Mouse (Mus musculus) stomach, embryonic 14.5 days (tissue): ENCODE results near the gene Rasgef1b. TPM values are rescaled to one million over a fixed set of nuclear protein-coding genes. Genes with fewer than 3 reads are reported as not detected.

Source experiments
- ATAC-seq: fragments of 200-750 bp; cut with Nextera tagmentation; 2 replicates; pipeline ENCODE4 v1.8.0; 2017; ENCODE audit warnings: low read depth, moderate TSS enrichment; ENCODE audit not compliant: insufficient number of reproducible peaks, insufficient read depth, low FRiP score
- H3K27ac ChIP-seq: fragments of 300-500 bp; sonication (generic); 2 replicates; pipeline ENCODE4 v1.5.1; 2014; ENCODE audit warnings: mild to moderate bottlenecking, low read length, moderate library complexity, mixed read lengths
- H3K27me3 ChIP-seq: fragments of 300-500 bp; sonication (generic); 2 replicates; pipeline ENCODE4 v1.6.1; 2014; ENCODE audit warnings: low read length, control low read depth, mixed read lengths; ENCODE audit not compliant: control insufficient read depth, insufficient read depth
- H3K36me3 ChIP-seq: fragments of 300-500 bp; sonication (generic); 2 replicates; pipeline ENCODE4 v1.6.1; 2014; ENCODE audit warnings: mild to moderate bottlenecking, control low read depth, low read length, moderate library complexity, mixed read lengths; ENCODE audit not compliant: control insufficient read depth, insufficient read depth
- H3K4me1 ChIP-seq: fragments of 300-500 bp; sonication (generic); 2 replicates; pipeline ENCODE4 v1.6.1; 2014; ENCODE audit warnings: low read length, control low read depth, mixed read lengths; ENCODE audit not compliant: control insufficient read depth, insufficient read depth
- H3K4me2 ChIP-seq: fragments of 300-500 bp; sonication (generic); replicated peaks from 2 replicates; pipeline ENCODE4 v1.6.1; 2014; ENCODE audit warnings: low read depth, low read length, control low read depth
- H3K4me3 ChIP-seq: fragments of 300-500 bp; sonication (generic); 2 replicates; pipeline ENCODE4 v1.5.1; 2014; ENCODE audit warnings: low read depth, low read length, control low read depth
- H3K9ac ChIP-seq: fragments of 300-500 bp; sonication (generic); replicated peaks from 2 replicates; pipeline ENCODE4 v1.6.1; 2014; ENCODE audit warnings: low read depth, mild to moderate bottlenecking, control low read depth, low read length, moderate library complexity, mixed read lengths
- H3K9me3 ChIP-seq: fragments of 300-500 bp; sonication (generic); 2 replicates; pipeline ENCODE4 v1.6.1; 2016; ENCODE audit warnings: low read depth, low read length, control low read depth; ENCODE audit not compliant: control insufficient read depth
- WGBS: fragments of 180-500 bp; shearing (Covaris S2); extraction: QIAGEN DNeasy Blood & Tissue Kit; methylation state at CpG from one replicate; pipeline ENCODE4 v1.1.7; 2014; 5-methylcytosine and 5-hydroxymethylcytosine counted together
- polyA plus RNA-seq: library from polyadenylated mRNA; unstranded; fragments of >200 nt; fragmentation: Nextera tagmentation; extraction: Ambion mirVana; gene quantifications from 2 replicates; pipeline ENCODE4 v1.2.1, GENCODE M21; 2014

The Rasgef1b gene
- polyA plus RNA-seq, 1 experiment from 2014 or later: 13.9 TPM

GRCm38 (mm10) chr5:99689909-99690308, 39.0 kb downstream of the Rasgef1b start:
- Histone ChIP-seq H3K9ac (no peak overlapping the region), H3K27me3 (no peaks in the 10 kb centered on the region), H3K4me2 (no peak overlapping the region), H3K9me3 (no peaks in the 10 kb centered on the region), H3K27ac (no peak overlapping the region), H3K4me1 (no peaks in the 10 kb centered on the region), H3K36me3 (no peaks in the 10 kb centered on the region), H3K4me3 (no peak overlapping the region)
- ATAC-seq: no peak
- 40% methylated on average over 7 of the region's 7 CpGs for whole genome bisulfite sequencing

- Histone ChIP-seq H3K9ac (no peak overlapping the region), H3K27me3 (no peaks in the 10 kb centered on the region), H3K4me3 (no peak overlapping the region), H3K9me3 (no peaks in the 10 kb centered on the region), H3K27ac (no peak overlapping the region), H3K36me3 (no peaks in the 10 kb centered on the region), H3K4me1 (0 out of 2 replicates have a peak, but pooled peaks cover 3% of the 10 kb centered on the region), H3K4me2 (no peak overlapping the region)
- 32% methylated on average over 6 of the region's 6 CpGs for WGBS
- ATAC-seq: no peak
Observed at GRCm38 (mm10) chr5:99687894-99688293, 41.0 kb downstream of the Rasgef1b start.

- Histone ChIP-seq H3K4me1 (0 out of 2 replicates have a peak, but pooled peaks cover 3% of the 10 kb centered on the region), H3K9me3 (no peaks in the 10 kb centered on the region), H3K9ac (no peak overlapping the region), H3K4me3 (no peak overlapping the region), H3K4me2 (no peak overlapping the region), H3K27ac (no peak overlapping the region), H3K36me3 (no peaks in the 10 kb centered on the region), H3K27me3 (no peaks in the 10 kb centered on the region)
- ATAC-seq: no peak
- 7% methylated on average over 2 of the region's 2 CpGs for WGBS
Observed at GRCm38 (mm10) chr5:99684023-99684422, 44.8 kb downstream of the Rasgef1b start.

GRCm38 (mm10) chr5:99669971-99670571, 58.8 kb downstream of the Rasgef1b start:
- Histone ChIP-seq H3K9me3 (no peaks in the 10 kb centered on the region), H3K36me3 (no peaks in the 10 kb centered on the region), H3K27ac (no peak overlapping the region), H3K4me3 (no peak overlapping the region), H3K4me1 (0 out of 2 replicates have a peak, but pooled peaks cover 3% of the 10 kb centered on the region), H3K27me3 (no peaks in the 10 kb centered on the region), H3K9ac (no peak overlapping the region), H3K4me2 (no peak overlapping the region)
- no peak for ATAC-seq
- 28% methylated on average over 9 of the region's 9 CpGs for WGBS

- Histone ChIP-seq H3K9ac (no peak overlapping the region), H3K4me3 (no peak overlapping the region), H3K9me3 (no peaks in the 10 kb centered on the region), H3K27ac (no peak overlapping the region), H3K4me1 (no peaks in the 10 kb centered on the region), H3K4me2 (no peak overlapping the region), H3K36me3 (no peaks in the 10 kb centered on the region), H3K27me3 (no peaks in the 10 kb centered on the region)
- WGBS: 47% methylated on average over 5 of the region's 5 CpGs
- ATAC-seq: no peak
Observed at GRCm38 (mm10) chr5:99656024-99656423, 72.8 kb downstream of the Rasgef1b start.

- no peaks in the 10 kb centered on the region for H3K4me1 ChIP-seq
- H3K36me3 ChIP-seq: no peaks in the 10 kb centered on the region
- no peaks in the 10 kb centered on the region for H3K9me3 ChIP-seq
- H3K27ac ChIP-seq: no peak overlapping the region
- peak; percentile 37; the same call in 1 of the 2 replicates for ATAC-seq
- no peaks in the 10 kb centered on the region for H3K27me3 ChIP-seq
- H3K4me2 ChIP-seq: no peak overlapping the region
- 60% methylated on average over 10 of the region's 10 CpGs for WGBS
- H3K9ac ChIP-seq: no peak overlapping the region
- no peak overlapping the region for H3K4me3 ChIP-seq
Observed at GRCm38 (mm10) chr5:99652931-99653330, 75.9 kb downstream of the Rasgef1b start.

- 95% methylated on average over 6 of the region's 6 CpGs for WGBS
- Histone ChIP-seq H3K36me3 (no peaks in the 10 kb centered on the region), H3K9ac (no peak overlapping the region), H3K9me3 (no peaks in the 10 kb centered on the region), H3K4me1 (no peaks in the 10 kb centered on the region), H3K4me2 (no peak overlapping the region), H3K27ac (no peak overlapping the region), H3K27me3 (no peaks in the 10 kb centered on the region), H3K4me3 (no peak overlapping the region)
- ATAC-seq: no peak
Observed at GRCm38 (mm10) chr5:99641407-99641806, 87.5 kb downstream of the Rasgef1b start.

- no peaks in the 10 kb centered on the region for H3K9me3 ChIP-seq
- H3K4me2 ChIP-seq: no peak overlapping the region
- WGBS: 39% methylated on average over 7 of the region's 7 CpGs
- ATAC-seq: no peak
- no peak overlapping the region for H3K4me3 ChIP-seq
- H3K9ac ChIP-seq: no peak overlapping the region
- H3K36me3 ChIP-seq: no peaks in the 10 kb centered on the region
- H3K27ac ChIP-seq: no peak overlapping the region
- no peaks in the 10 kb centered on the region for H3K27me3 ChIP-seq
- H3K4me1 ChIP-seq: no peaks in the 10 kb centered on the region
Observed at GRCm38 (mm10) chr5:99636575-99636974, 92.3 kb downstream of the Rasgef1b start.

GRCm38 (mm10) chr5:99634010-99634541, 94.8 kb downstream of the Rasgef1b start:
- Histone ChIP-seq H3K36me3 (no peaks in the 10 kb centered on the region), H3K4me1 (no peaks in the 10 kb centered on the region), H3K4me2 (no peak overlapping the region), H3K27ac (no peak overlapping the region), H3K27me3 (no peaks in the 10 kb centered on the region), H3K9me3 (no peaks in the 10 kb centered on the region), H3K4me3 (no peak overlapping the region), H3K9ac (no peak overlapping the region)
- ATAC-seq: no peak
- 62% methylated on average over 8 of the region's 8 CpGs for WGBS
